Mouse (Mus musculus) heart, postnatal 36 days (tissue): ENCODE measurements around the gene Tnfrsf22. TPM values are rescaled to one million over a fixed set of nuclear protein-coding genes. Genes with fewer than 3 reads are reported as not detected.
"Not testable (repeated sequence)": the region's sequence is repeated elsewhere in the genome, so short reads cannot be mapped to it uniquely, and the experiment has no call there.

Source experiments
- DNase-seq, 2 experiments: peaks; one replicate each; pipeline ENCODE4 v3.0.0; 2021 to 2022
- intact Hi-C: fragments of 180-260 bp; cut with DNase I; formaldehyde crosslinking; loops from one replicate; pipeline ENCODE4 v1.15.1; 2025
- total RNA-seq, 2 experiments: library from RNA; stranded (reverse); gene quantifications; 2 replicates each; pipeline ENCODE4 v1.2.3; 2021

Gene Tnfrsf22
- 1 to 10 TPM; 1.5 to 2.3 TPM for total RNA-seq

GRCm38 (mm10) chr7:143649034-143649768, at the start of gene Tnfrsf22:
Gene Tnfrsf22 (minus strand): TSS chr7:143649661.
- peak; percentile 73 to 77 for DNase-seq
- intact Hi-C loops = loop anchor here (1.0 kb wide), 1 partner anchor 36 kb away; the partner anchor contains the start of gene Tnfrsf23

DNA sequence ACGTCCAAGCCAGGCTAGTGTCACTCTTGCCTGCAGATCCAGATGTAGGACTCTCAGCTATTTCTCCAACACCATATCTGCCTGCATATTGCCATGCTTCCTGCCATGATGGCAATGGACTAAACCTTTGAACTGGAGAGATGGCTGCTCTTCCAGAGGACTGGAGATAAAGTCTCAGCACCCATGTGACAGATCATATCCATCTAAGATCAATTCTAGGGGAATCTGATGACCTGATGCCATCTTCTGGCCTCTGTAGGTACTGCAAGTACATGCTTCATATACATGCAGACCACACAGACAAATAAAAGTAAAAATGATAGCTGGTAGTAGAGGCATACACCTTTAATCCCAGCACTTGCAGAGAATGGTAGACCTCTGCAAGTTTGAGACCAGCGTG, 46.7 kb upstream of the Tnfrsf22 start:
- DNase-seq = peak in 1 of 2 experiments; percentile 41
- intact Hi-C loops = loop anchor here (1.0 kb wide), 1 partner anchor 112 kb away; no protein-coding TSS in a partner anchor

DNA sequence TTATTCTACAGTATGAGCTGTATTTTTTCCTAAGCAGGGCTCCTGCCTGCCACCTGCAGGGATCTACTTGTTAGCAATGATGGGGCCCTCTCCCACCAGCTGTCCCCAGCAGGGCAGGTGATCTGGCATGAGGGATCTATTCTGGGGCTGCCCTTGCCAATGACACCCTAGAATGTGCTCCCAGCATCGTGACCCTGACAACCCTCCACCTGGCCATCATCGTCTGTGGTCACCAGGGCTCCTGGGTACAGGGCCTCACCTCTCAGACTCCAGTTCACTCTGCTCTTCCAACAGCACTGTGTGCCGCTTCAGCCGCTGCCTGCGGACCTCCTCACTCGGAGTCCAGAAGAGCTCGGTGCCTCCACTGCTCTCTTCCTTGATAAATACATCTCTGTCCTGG, 45.1 kb upstream of the Tnfrsf22 start:
- intact Hi-C loops = no loop called here
- no peak for DNase-seq

DNA sequence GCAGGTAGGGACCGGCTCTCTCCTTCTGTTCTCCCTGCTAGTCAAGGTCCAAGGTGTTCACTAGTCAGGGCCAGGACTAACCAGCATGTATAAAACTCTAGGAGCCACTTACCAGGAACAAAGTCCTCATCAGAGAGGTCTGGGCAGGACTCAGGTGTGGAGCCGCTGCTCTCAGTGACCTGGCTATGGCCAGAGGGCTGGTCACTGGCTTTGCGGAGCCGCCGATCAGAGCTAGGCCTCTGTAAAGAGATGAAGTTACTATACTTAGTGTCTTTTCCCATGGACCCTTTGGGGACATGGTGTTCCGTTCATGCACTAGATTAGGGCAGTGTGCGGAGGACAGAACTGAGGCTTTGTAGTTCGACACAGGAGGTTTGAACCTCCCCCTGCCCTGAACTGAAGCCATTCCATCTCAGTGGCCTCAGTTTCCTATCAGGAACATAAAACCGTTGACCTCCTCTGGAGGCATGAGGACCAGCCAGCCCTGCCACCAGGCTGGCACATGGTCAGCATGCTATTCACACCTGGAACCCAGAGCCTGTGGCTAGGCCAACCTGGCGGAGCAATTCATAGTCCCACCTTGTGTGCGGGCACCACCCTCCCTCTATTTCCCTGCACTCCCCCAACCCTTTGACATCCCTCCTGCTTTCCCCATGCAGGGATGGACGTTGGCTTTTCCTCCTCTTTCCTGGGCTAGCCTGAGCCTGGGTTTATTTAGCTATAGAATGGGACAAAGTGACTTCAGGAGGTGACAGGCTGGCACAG, 43.5 kb upstream of the Tnfrsf22 start:
- intact Hi-C loops = no loop called here
- no peak for DNase-seq

GRCm38 (mm10) chr7:143691909-143692308, 42.4 kb upstream of the Tnfrsf22 start:
- intact Hi-C loops = no loop called here
- no peak for DNase-seq

DNA sequence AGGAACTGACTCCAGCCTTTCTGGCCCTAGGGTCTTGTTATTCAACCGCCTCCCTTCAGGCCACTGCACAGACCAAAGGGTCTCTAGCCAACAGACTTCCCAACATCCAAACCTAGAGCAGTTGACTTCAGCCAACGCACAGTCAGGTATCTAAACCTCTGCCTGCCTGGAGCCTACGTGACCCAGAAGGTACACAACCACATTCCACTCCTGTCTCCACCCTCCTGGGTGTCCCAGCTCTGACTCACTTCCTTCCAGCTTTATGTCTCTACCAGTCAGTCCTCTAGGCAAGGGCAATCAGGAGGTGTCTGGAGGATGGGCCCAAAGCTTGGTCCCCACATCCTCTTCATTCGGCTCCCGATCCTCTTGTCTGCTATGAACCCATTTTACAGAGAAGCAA, 41.7 kb upstream of the Tnfrsf22 start:
- intact Hi-C loops = no loop called here
- no peak for DNase-seq

DNA sequence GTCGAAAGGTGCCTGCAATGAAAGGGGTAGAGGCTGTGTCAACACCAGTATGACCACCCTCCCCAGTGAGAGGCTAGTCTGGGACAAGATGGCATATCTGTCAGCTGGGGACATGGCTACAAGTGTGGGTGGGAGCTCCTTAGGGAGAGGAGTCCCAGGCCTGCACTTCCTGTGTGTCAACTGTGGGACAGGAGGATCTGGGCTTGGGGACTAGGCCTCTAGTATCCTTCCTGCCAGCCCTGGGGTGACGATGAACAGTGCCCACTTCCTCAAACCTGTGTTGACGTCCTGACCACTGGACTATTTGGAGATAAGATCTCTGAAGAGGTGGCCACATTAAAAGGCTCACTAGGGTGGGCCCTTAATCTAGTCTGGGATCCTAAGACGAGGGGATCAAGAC, 40.5 kb upstream of the Tnfrsf22 start:
- no peak for DNase-seq
- intact Hi-C loops = no loop called here

DNA sequence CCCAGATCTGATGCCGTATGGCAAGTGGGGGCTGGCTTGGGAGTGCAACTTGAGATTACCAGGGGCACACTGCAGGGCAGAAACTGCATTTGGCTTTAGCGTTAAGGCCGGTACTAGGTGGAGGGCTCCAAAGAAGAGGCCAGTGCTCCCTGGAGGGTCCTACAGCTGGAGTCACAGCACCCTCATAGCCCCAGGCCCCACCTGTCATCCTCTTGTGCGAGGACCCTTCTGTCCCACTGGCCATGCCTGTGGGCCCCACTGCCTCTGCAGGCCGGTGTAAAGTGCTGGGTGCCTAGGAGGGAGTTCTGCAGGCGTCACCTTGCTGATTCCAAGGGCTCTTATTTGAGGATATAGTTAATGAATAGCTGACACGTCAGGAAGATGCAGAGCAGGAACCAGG, 40.0 kb upstream of the Tnfrsf22 start:
- no peak for DNase-seq
- intact Hi-C loops = no loop called here

- DNase-seq, intact Hi-C loops: not testable (repeated sequence)
Measured at GRCm38 (mm10) chr7:143686676-143687075, 37.2 kb upstream of the Tnfrsf22 start.

DNA sequence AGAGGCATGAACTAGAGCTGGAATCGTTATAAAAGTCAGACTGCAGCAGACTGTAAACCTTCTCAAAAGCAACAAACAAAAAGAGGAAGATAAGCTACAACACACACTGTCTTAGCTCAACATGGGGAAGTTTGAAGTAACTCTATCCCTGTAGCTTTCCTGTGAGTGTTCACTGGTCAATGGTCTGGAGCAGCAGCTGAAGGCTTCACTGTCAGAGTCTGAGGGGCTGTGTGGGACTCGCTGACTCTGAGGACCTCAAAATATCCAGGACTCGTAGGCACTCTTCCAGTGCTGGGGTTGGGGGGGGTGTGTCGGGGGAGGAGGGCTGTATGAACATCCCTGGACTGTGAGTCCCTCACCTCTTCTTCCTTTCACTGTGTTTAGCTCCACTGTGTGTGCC, 36.7 kb upstream of the Tnfrsf22 start:
- DNase-seq, intact Hi-C loops: not testable (repeated sequence)

GRCm38 (mm10) chr7:143685359-143686067, 36.1 kb upstream of the Tnfrsf22 start, which contains the start of gene Tnfrsf23:
Gene Tnfrsf23 (minus strand): TSS chr7:143685872.
- intact Hi-C loops = loop anchor here (1.0 kb wide), 1 partner anchor 36 kb away; the partner anchor contains the start of gene Tnfrsf22
- DNase-seq = peak; percentile 70 to 75

- DNase-seq, intact Hi-C loops: not testable (repeated sequence)
Measured at GRCm38 (mm10) chr7:143684569-143684968, 35.1 kb upstream of the Tnfrsf22 start.

- DNase-seq = no peak
- intact Hi-C loops = loop anchor here (1.0 kb wide), 1 partner anchor 38 kb away; no protein-coding TSS in a partner anchor
Measured at GRCm38 (mm10) chr7:143681566-143681965, 32.1 kb upstream of the Tnfrsf22 start.

DNA sequence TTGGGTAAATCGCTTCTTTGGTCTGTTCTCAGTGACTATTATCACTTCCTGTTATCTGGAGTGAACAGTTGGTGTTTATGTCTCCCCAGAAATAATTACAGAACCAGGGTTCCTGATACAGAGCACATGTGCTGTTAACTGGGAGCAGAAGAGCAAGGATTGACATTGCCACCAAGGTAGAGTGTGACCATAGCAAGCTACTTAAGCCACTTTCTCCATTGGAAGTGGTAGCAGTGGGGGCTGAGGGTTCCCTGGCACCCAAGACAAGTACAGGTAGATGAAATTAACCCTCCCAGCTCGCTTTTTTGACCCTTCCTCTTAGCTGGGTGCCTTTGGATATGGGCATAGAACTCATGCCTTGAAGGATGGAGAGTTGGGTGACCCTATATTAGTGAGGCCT, 31.4 kb upstream of the Tnfrsf22 start:
- DNase-seq = not testable (repeated sequence)
- intact Hi-C loops = loop anchor here (1.0 kb wide), 1 partner anchor 38 kb away; no protein-coding TSS in a partner anchor

GRCm38 (mm10) chr7:143679650-143680049, 30.2 kb upstream of the Tnfrsf22 start:
- DNase-seq, intact Hi-C loops: not testable (repeated sequence)

DNA sequence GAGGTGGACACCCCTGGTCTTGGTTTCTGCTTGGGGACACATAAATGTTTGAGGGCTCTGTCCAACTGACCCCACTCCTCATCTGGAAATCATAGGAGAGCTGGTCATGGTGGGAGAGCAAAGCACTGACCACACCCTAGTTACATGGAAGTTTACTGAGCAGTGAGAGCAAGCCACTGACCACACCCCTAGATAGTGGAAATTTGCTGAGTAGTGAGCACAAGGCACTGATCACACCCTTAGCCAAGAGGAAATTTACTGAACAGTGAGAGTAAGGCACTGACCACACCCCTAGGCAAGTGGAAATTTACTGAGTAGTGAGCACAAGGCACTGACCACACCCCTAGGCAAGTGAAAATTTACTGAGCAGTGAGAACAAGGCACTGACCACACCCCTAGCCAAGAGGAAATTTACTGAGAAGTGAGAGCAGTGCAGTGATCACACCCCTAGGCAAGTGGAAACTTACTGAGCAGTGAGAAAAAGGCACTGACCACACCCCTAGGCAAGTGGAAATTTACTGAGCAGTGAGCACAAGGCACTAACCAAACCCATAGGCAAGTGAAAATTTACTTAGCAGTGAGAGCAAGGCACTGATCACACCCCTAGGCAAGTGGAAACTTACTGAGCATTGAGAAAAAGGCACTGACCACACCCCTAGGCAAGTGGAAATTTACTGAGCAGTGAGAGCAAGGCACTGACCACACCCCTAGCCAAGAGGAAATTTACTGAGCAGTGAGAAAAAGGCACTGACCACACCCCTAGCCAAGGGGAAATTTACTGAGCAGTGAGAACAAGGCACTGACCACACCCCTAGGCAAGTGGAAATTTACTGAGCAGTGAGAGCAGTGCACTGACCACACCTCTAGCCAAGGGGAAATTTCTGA, 17.2 kb upstream of the Tnfrsf22 start:
- intact Hi-C loops = loop anchor here (2.0 kb wide), 1 partner anchor 28 kb away; no protein-coding TSS in a partner anchor
- no peak for DNase-seq

DNA sequence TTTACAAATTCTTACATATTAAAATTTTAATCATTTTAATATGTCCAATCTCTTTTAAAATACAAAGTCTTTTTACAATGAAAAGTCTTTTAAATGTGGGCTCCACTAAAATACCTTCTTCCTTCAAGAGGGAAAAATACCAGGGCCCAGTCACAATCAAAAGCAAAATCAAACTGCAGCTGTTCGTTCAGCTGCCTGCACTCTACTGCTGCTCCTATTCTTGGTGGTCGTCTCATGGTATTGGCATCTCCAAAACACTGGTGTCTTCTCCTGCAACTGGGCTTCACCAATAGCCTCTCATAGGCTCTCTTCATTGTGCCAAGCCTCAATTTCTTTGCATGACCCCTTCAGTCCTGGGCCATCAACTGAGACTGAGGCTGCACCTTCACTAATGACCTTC, 14.0 kb upstream of the Tnfrsf22 start:
- DNase-seq = no peak
- intact Hi-C loops = no loop called here

DNA sequence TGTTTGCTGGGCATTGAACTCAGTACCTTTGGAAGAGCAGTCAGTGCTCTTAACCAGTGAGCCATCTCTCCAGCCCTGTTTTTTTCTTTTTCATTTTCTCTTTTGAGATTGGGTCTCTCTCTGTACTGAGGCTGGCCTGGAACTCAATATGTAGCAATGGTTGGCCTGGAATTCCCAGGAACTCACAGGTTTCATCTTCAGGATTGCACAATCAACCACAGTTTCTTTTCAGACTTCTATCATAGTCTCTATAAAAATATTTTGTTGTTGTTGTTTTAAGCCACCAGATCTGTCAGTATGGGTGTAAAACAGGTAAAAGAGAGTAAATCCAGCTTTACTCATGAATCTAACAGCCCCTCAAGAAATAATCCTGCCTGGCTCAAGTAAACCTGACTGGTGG, 11.3 kb upstream of the Tnfrsf22 start:
- intact Hi-C loops = no loop called here
- no peak for DNase-seq

- DNase-seq = not testable (repeated sequence)
- intact Hi-C loops = loop anchor here (1.0 kb wide), 1 partner anchor 35 kb away; the partner anchor contains the start of gene Tnfrsf23
Measured at GRCm38 (mm10) chr7:143649769-143650346, 397 bp upstream of the Tnfrsf22 start.
